Mouse (Mus musculus) common myeloid progenitor, adult 5-6 weeks (primary cell): ENCODE data around the gene Hnrnph2. TPM values are rescaled to one million over a fixed set of nuclear protein-coding genes. Genes with fewer than 3 reads are reported as not detected.

Experiments used
- ATAC-seq: replicated peaks from 2 replicates; pipeline ENCODE4 v1.8.0; 2016; ENCODE audit warnings: low read depth, mild to moderate bottlenecking, moderate TSS enrichment, inconsistent platforms; ENCODE audit not compliant: poor library complexity, severe bottlenecking
- total RNA-seq: library from RNA; stranded (forward); fragments of 200-1000, 187-1606 nt; gene quantifications from 2 replicates; pipeline ENCODE4 v1.2.3, GENCODE M21; 2017

Gene Hnrnph2
- total RNA-seq, 1 experiment from 2014 or later: 169 TPM

DNA sequence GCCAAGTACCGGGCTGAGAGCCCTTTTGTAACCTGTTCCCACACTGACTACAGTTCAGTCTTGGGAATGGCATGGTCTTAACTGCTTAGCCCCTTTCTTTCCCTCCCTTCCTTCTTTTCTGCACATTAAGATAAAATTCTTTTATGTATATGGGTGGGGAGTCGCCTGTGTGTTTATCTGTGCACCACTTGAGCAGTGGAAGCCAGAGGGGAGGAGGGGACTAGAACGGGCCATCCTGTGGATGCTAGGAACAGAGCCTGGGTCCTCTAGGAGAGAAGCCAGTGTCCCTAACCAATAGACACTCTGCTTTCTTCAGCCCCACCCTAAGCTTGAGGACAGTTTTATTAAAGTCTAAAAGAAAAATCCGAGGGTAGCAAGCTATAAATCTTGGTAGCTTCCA, 10.0 kb downstream of the Hnrnph2 start:
- no peak for ATAC-seq

DNA sequence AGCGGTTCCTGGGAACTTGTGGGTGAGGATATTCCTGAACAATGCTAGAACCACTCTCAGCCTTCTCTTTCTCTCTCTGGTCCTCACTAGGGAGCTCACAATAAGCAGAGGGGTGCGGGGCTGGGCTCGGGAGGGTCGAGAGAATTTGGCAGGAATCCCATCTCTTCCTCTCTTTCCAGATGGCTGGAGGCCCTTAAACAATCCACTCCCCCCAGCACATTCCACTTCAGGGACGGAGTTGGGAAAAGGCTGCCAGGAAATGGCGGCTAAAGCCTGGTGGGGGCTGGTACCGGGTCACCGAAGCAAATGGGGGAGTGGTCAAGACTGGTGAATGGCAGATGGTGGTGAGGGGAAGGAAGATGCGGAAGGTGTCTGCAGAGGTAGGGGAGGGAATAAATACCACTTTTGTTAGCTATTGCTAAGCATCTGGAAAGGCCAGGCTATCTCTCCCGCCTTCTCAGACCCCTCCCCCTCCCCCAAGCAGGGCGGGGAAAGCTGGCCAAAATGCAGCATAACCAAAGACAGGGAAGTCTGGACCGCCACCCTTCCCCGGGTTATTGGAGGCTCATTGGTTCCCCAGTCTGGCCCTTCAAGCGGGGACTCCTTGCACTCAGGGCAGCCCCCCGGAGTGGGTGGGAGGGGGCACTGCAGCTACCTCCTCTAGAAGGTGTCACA, 11.4 kb downstream of the Hnrnph2 start:
- ATAC-seq: peak; percentile 94

DNA sequence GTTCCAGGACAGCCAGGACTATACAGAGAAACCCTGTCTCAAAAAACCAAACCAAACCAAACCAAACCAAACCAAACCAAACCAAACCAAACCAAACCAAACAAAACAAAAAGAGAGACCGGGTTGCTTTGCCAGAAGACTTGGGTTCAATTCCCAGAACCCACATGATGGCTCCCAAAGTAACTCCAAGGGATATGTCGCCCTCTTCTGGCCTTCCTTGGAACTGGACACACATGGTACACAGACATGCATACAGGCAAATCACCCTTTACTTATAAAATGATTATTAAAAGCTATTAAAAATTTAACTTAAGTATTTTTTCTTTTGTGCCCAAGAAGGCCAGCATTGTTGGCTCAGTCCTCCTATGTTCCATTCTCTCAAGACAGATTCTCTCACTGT, 13.3 kb downstream of the Hnrnph2 start:
- no peak for ATAC-seq

DNA sequence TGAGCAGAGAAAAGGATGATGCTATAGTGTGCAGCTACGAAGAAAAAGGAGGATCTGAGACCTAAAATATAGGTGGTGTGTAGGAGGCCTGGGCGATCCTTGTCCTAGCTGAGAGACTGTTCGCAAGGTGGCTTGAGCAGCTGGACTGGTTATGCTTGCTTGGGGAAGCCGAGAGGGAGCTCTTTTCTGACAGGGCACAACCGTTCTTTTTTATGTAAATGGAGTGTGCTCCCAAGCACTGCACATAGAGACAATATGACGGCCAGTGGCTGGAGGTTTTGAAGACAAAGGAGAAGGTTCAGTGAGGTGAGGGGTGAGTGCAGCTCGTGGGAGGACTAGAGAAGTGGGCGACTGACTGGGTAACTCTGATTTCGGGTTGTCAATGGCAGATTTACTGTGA, 18.7 kb downstream of the Hnrnph2 start:
- ATAC-seq: no peak

DNA sequence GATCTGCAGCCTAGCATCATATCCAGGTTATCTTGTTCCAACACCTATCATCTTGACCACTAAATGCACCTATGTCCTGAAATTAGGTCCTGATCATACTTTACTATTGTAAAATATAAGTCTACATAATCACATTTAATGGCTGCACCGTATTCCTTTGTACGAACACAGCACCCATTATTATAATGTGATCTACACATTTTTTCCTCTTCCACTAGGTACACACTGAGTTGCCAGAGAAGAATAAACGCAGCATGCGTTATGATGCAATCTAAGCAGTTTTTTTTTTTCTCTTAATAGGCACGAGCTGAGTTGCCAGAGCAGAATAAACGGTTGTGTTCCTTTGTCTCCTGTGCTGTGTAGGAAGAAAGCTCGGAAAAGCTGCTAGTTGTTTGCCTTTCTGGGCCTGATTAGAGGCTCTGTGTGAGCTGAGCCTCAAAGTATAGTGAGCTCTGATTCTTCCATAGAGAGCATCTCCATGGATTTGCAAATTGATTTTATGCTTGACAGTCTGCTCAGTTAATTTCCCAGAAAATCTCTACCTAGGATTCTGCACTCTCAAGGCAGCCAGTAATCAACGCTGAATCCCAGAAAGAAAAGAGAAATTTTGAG, 19.4 kb downstream of the Hnrnph2 start:
- no peak for ATAC-seq

DNA sequence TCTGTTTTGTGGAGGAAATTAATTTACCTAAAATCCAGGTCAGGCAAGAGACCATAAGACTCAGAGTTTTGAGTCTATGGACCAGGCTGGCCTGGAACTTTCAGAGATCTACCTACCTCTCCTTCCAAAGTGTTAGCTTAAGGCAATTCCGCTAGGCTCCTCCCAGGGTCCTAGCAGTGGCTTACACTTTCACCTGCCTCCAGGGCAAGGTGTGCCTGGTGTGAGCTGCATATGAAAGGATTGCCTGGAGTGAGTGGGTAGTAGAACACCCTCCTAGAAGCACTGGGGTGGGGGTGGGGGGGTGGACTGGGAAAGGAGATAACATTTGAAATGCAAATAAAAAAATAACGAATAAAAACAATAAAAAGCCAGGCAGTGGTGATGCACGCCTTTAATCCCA, 20.7 kb downstream of the Hnrnph2 start:
- no peak for ATAC-seq

DNA sequence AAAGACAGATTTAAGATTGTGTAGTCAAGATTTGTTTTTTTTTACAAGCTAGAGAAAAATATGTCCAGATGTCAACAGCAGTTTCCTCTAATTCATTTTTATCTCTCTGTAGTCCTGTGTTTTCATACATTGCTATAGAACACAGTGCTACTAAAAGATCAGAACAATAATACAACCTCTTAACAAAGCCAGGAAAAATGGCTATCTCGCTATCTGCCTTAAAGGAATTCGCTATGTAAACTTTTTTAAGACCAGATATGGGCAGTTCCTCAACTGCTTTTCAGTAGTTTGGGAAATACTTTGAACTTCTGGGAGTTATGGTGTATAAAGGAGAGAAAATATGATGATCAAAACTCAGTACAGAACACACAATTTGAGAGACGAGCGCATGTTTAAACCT, 22.4 kb downstream of the Hnrnph2 start:
- ATAC-seq: no peak

DNA sequence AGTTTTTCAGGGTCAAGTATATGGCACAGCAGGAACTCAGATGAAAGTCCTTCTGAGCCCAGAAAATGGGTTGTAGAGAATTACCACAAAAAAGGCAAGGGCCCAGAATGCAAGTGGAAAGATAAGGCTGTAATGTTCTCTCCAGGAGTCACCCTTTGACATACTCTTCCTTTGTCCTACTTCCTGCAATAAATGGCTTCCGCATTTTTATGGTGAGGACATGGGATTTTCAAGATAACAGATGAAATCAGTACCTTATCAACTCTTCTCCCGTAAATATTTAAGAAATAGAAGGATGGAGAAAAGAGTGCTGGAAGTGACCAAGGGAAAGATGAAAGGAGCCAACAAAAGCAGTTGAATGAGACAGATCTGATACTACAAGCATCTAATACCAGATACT, 27.2 kb downstream of the Hnrnph2 start:
- no peak for ATAC-seq

DNA sequence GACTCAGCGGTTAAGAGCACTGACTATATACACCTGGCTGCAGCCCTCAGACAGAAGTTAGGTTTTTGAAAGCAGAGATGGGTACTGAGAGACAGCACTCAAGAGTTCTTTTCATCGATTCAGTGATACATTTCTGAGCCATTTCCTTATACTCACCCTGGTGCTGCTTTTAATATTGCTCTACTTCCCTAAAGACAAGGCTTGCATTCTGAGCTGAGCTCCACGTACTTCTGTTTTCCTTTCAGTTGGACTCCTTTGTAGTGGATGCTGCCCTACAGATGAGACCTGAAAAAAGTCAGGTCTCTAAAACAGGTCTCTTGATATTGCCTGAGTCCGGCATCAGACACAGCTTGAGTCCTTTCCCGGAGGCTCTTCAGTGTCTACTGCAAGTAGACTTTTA, 31.7 kb downstream of the Hnrnph2 start:
- ATAC-seq: peak; percentile 68; the same call in 1 of the 2 replicates

DNA sequence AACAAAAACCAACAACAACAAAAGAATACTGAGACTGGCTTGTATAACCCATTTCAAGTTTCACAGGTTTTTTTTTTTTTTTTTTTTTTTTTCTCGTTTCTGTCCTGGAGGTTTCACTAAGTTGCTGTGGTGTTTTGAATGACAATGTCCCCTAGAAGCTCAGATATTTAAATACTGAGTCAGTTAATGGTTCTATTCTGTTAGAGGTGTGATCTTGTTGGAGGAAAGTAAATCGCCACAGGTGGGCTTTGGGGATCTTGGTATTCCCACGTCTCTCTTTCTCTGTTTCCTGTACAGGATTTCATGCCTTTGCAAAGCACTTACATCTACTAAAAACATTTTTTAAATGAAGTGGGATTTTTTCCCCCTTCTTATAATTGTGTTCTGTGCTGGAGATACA, 34.1 kb downstream of the Hnrnph2 start:
- ATAC-seq: no peak

DNA sequence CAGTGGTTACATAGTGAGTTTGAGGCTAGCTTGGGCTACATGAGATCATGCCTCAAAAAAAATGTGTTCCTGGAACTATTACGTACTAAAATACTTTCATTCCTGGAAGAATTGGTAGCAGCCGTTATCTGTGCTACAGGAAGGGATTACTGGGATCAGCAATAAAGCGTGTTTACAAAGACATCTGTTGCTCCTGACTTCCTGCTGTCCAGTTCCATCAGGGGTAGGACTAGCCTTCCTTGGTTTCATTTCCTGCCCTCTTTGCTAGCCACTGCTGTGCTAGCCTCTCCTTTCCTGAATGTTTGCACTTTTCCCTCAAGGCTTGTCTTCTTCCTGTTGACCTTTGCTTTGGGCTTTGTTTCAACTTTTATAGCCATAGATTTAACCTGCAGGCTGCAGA, 34.9 kb downstream of the Hnrnph2 start:
- no peak for ATAC-seq

DNA sequence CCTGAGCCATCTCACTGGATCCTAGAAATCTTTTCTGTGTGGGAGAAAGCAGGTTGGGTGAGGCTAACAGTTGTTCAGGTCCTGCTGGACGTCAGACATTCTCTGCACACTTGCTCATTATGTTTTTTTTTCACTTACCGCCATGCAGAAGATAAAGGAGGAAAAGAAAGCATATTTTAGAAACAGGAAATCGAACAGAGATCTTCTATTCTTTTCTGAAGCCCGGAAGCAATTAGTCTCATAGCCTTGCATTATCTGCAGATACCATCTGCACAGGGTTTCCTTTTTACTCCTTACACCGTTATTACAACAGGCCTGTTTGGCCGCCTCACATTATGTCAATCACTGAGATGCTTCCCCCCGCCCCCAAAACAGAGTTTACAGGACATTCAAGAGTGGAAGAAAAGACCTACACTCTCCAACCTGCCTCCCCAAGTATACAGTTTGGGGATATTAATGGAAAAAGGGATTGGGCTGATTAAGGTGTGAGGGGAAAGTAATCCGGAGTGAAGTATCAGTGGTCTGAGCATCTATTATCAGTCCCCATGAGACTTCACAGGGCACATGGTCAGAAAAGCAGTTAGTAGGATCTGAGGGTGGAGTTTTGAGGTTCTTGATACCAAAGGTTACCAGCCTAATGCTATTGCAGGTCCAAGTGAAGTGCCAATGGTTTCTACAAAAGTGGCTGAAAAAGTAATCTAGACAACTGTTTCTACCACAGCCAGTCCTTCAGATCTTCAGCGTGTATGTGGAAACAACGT, 40.2 kb downstream of the Hnrnph2 start:
- peak; percentile 98 for ATAC-seq

DNA sequence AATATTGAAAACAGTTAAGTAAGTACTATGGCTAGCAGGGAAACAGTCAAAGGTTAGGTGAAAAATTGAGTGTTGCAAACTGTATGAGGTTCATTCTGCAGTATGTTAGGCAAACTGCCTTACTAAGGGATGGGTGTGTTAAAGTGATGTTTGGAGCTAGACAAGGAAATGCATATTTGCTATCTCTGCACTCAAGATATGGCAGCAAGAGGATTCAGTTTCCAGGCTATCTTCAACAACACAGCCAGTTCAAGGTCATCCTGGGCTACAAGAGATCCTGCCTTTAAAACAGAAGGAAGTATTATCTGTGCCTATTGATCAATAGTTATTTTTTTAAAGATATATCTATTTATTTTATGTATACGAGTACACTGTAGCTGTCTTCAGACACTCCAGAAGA, 45.4 kb downstream of the Hnrnph2 start:
- ATAC-seq: no peak

DNA sequence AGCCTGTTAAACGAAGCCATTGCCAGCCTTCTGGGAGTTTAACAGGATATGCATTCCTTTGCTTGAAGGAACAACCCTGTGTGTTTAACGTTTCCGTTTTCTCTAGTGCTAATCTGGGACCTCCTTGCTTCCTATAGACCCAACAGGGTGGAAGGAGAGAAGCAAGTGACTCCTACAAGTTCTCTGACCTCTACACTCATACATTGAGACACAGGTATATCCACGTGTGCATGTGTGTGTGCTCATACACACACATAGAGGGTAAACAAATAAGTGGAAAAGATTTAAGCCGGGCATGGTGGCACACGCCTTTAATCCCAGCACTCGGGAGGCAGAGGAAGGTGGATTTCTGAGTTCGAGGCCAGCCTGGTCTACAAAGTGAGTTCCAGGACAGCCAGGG, 46.4 kb downstream of the Hnrnph2 start:
- ATAC-seq: no peak

DNA sequence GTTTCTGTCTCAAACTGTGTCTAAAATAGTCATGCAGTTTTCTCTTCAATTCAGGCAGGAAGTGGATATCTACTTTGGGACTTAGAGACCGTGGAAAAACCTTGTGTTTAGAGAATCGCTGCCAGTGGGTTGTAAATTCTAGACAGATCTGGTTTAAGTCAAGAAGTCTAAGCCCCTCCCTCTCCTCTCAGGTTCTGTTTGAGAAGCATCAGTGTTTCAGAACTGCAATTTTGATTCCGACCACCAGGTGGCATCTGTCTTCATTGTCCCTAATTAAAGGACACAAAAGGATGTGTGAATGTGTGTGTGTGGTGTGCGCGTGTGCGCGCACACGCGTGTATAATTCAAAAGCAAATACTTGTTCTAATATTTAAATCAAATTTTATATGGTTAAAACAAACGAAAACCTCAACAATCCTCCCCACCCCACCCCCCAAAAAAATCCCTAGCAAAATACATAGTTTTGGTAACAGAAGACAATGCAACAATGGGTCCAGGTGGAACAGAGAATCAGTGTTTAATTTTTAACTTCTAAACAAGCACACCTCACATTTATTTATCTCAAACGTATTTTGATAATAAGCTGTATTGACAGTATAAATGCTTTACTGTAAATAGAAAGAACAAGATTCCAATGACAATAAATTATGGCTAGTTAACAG, 47.2 kb downstream of the Hnrnph2 start:
- peak; percentile 89 for ATAC-seq

DNA sequence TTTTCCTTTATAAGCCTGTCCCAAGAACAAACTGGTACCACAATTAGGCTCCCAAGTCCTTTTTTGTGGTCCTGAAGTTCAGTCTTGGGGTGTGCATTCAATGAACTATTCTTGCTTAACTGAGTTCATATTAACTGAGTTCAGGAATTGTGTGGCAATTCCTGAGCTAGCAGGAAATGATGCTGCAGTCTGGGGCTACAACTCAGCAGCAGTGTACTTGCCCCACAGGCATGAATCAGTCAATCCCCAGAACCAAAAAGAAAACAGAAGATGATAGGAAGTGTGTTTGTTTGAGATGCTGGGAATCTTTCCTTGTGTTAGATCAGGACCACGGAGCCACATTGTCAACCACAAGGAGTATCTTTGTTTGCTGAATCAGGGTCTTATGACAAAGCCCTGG, 51.1 kb downstream of the Hnrnph2 start:
- ATAC-seq: peak; percentile 56

Other genes with a start within 250 kb of the Hnrnph2 start
- under 0.01 and 0.19 TPM in 2 replicates for gene Drp2, start 196.6 kb upstream of the Hnrnph2 start, total RNA-seq
- not detected in 2 replicates for gene Taf7l, start 124.7 kb upstream of the Hnrnph2 start, total RNA-seq
- 154 and 173 TPM in 2 replicates for gene Timm8a1, start 59.3 kb upstream of the Hnrnph2 start, total RNA-seq
- gene Btk, start 17.6 kb upstream of the Hnrnph2 start, total RNA-seq: 84.5 and 111 TPM in 2 replicates
- gene Rpl36a, start 15.5 kb upstream of the Hnrnph2 start, total RNA-seq: 6,063 and 10,653 TPM in 2 replicates
- 7.4 and 9.5 TPM in 2 replicates for gene Gla, start 54 bp upstream of the Hnrnph2 start, total RNA-seq
- gene Armcx4, start 85.3 kb downstream of the Hnrnph2 start, total RNA-seq: 7.9 and 8.1 TPM in 2 replicates
- 14.2 and 28.1 TPM in 2 replicates for gene Armcx1, start 116.8 kb downstream of the Hnrnph2 start, total RNA-seq
- gene Armcx6, start 150.2 kb downstream of the Hnrnph2 start, total RNA-seq: 6.1 and 10.4 TPM in 2 replicates
- gene Armcx3, start 155.4 kb downstream of the Hnrnph2 start, total RNA-seq: 24.1 and 25.7 TPM in 2 replicates
- 8.1 and 8.5 TPM in 2 replicates for gene Armcx2, start 208.0 kb downstream of the Hnrnph2 start, total RNA-seq